Mouse (Mus musculus) lung, postnatal 0 days (tissue): Measurements from ENCODE around the gene Tenm3.

ENCODE experiments used
- CTCF ChIP-seq: IDR thresholded peaks from 2 replicates; pipeline ENCODE4 v1.5.1; 2016; ENCODE audit warnings: antibody characterized with exemption, mild to moderate bottlenecking
- EP300 ChIP-seq: IDR thresholded peaks from 2 replicates; pipeline ENCODE4 v1.6.1; 2016; ENCODE audit warnings: antibody characterized with exemption, mild to moderate bottlenecking, control low read depth

DNA sequence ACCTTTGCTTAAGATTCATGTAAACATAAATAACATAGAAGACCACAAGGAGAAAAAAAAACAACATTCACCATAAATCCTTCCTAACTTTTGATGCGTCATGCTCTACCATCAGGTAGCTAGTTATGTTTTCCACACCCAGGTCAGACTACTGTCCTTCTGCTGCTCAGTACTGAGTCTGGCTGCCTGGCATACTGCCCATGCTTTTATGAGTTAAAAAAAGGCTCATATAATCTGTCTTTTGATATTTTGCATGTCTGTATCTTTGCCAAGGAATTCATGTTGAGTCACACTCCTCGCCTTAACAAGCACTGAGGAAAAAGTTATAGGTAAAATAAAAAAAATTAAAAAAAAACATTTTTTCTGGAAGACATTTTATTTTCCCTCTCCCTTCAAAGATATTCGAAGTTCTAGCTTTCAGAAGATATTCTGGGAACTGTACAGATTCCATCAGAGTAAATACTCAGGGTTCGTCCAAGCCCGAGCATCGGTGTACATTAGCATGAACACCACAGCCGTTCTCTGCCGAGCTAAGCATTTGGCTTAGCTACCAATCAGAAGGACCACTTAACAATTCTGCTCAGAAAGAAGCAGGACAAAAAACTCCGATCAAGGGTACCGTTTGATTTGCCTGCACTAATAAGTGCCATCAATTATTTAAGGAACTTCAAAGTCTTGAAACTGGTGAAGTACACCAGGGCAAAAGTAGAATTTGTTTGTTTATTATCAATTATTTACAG, 51.0 kb downstream of the Tenm3 start:
- no peak for TF ChIP-seq CTCF
- no peak for TF ChIP-seq EP300
